Mouse (Mus musculus): Measurements from ENCODE around the gene Ncmap.

Gene Ncmap

GRCm38 (mm10) chr4:135353066-135353793 is 44.8 kb downstream of the Ncmap start, which contains the start of gene Srrm1:
Gene Srrm1, minus strand, starts transcription at chr4:135353321.
- DNase-seq (ENCODE audit: low spot score in 2 of 2) = peak; percentile 93 to 98

- no peak for DNase-seq (ENCODE audit: low spot score in 2 of 2)
These were observed 45.5 kb downstream of the Ncmap start for GRCm38 (mm10) chr4:135352326-135353065.

GRCm38 (mm10) chr4:135337376-135337942 is 60.6 kb downstream of the Ncmap start:
- DNase-seq (ENCODE audit: low spot score in 2 of 2) = no peak

- no peak for DNase-seq (ENCODE audit: low spot score in 2 of 2)
These were observed 62.0 kb downstream of the Ncmap start for GRCm38 (mm10) chr4:135336023-135336357.

- peak in 1 of 2 experiments; percentile 43 for DNase-seq (ENCODE audit: low spot score in 2 of 2)
These were observed 62.6 kb downstream of the Ncmap start for GRCm38 (mm10) chr4:135335327-135336022.

- no peak for DNase-seq (ENCODE audit: low spot score in 2 of 2)
These were observed 71.6 kb downstream of the Ncmap start for GRCm38 (mm10) chr4:135326469-135326868.

GRCm38 (mm10) chr4:135326046-135326445 is 72.0 kb downstream of the Ncmap start:
- DNase-seq (ENCODE audit: low spot score in 2 of 2) = no peak

- DNase-seq (ENCODE audit: low spot score in 2 of 2) = no peak
These were observed 75.0 kb downstream of the Ncmap start for GRCm38 (mm10) chr4:135323021-135323420.
